Mouse (Mus musculus): ENCODE measurements around the gene Ankmy2. TPM values are rescaled to one million over a fixed set of nuclear protein-coding genes. Genes with fewer than 3 reads are reported as not detected.

The Ankmy2 gene
- polyA plus RNA-seq (2016; fragmentation: Nextera tagmentation; extraction: Ambion mirVana), result 32.7 and 34.9 TPM in 2 replicates

DNA sequence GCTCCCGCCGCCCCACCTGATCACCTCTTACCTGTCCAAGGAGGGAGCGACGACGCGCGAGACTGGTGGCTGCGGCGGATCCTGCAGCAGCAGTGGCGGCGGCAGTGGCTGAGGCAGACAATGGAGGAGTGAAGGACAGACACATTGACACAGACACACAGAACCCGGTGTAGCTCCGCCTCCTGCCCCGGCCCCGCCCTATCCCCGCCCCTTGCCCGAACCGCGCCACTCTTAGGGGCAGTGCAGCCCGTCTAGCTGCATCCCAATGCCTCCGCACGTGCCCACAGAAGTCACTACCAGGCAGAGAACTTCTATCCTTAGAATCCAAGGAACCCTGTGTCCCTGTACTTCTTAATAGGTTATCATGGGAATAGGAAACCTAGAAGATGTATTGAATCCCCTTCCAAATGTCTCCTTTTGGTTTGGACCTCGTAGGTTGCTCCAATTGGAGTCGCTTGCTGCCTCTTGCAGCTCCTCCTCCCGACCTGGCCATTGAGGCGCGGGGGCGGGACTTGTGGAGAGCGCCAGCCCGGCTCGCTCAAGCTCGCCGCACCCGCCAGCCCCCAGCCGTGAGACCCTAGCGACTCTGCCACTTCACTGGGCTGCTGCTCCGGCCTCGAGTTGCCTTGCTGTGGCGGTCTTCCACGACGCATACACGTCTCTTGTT lies at the start of gene Ankmy2:
Gene Ankmy2 (plus strand): TSS at position 478 of the 667 bp plus-strand sequence.
- ATAC-seq (ENCODE audit: insufficient number of reproducible peaks, insufficient read depth, low FRiP score, low TSS enrichment), result peak; percentile 98
- H3K9ac ChIP-seq, result peak within 1 kb of the TSS; percentile 84
- H3K4me3 ChIP-seq, result peak within 1 kb of the TSS; percentile 93
- H3K27ac ChIP-seq, result peak within 1 kb of the TSS; percentile 90
- no peaks in the 10 kb centered on the region for H3K9me3 ChIP-seq
- peaks cover 19% of the 10 kb centered on the region; the same call in 1 of the 2 replicates for H3K4me1 ChIP-seq
- no peaks in the 10 kb centered on the region for H3K27me3 ChIP-seq
- peak within 1 kb of the TSS; percentile 77 for H3K4me2 ChIP-seq (replicated peaks)
- WGBS, result under 1% methylated on average over 40 of the region's 42 CpGs
- no peaks in the 10 kb centered on the region for H3K36me3 ChIP-seq

DNA sequence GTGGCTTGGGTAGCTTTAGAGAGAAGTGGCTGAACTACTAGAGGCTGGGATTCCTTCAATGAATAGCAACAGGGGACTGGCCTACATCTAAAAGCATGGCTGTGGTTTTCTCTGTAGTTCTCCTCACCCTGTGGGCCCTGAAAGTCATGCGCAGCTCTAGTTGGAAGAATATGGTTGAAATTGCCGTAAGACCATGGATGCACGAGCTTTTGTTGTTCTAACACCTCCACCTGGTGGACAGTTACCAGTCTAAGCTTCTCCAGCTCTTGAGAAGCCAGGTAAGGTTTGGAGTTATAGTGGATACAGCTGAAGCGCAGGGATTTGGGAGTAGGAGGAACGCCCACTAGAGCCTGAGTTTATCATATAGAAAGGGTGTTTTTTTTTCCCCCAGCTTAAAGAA lies 48.5 kb upstream of the Ankmy2 start:
- Histone ChIP-seq H3K4me3 (no peak overlapping the region), H3K9ac (no peak overlapping the region), H3K9me3 (no peaks in the 10 kb centered on the region), H3K27ac (no peak overlapping the region), H3K4me1 (no peaks in the 10 kb centered on the region), H3K27me3 (no peaks in the 10 kb centered on the region), H3K4me2 (replicated peaks) (no peak overlapping the region), H3K36me3 (peaks cover 71% of the 10 kb centered on the region)
- WGBS, result 96% methylated on average over 5 of the region's 5 CpGs
- no peak for ATAC-seq (ENCODE audit: insufficient number of reproducible peaks, insufficient read depth, low FRiP score, low TSS enrichment)

DNA sequence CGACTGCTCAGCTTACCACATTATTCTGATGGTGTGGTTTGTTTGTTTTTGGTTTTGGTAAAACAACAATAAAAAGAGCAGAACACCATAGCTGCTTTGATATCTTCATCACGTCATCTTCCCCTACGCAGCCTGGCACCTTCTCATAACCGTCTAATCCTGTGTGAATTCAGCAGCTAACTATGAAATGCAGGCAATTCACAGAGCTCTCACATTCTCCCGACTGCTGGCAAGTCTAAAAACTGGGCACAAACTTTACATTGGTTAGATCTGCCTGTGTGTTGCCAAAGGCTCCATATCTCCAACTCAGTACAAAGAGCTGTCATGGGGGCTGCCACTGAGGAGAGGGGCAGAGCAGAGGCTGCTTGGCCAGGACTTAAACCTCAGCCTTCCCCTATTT lies 46.5 kb upstream of the Ankmy2 start:
- peaks cover 78% of the 10 kb centered on the region for H3K36me3 ChIP-seq
- H3K4me3 ChIP-seq, result no peak overlapping the region
- no peaks in the 10 kb centered on the region for H3K4me1 ChIP-seq
- H3K27me3 ChIP-seq, result no peaks in the 10 kb centered on the region
- no peak for ATAC-seq (ENCODE audit: insufficient number of reproducible peaks, insufficient read depth, low FRiP score, low TSS enrichment)
- no peaks in the 10 kb centered on the region for H3K9me3 ChIP-seq
- H3K4me2 ChIP-seq (replicated peaks), result no peak overlapping the region
- H3K9ac ChIP-seq, result no peak overlapping the region
- H3K27ac ChIP-seq, result no peak overlapping the region
- WGBS, result 91% methylated on average over 5 of the region's 5 CpGs

GRCm38 (mm10) chr12:36111110-36111509 lies 45.8 kb upstream of the Ankmy2 start:
- Histone ChIP-seq H3K4me2 (replicated peaks) (no peak overlapping the region), H3K9ac (no peak overlapping the region), H3K27me3 (no peaks in the 10 kb centered on the region), H3K9me3 (no peaks in the 10 kb centered on the region), H3K36me3 (peaks cover 80% of the 10 kb centered on the region), H3K27ac (no peak overlapping the region), H3K4me1 (no peaks in the 10 kb centered on the region), H3K4me3 (no peak overlapping the region)
- ATAC-seq (ENCODE audit: insufficient number of reproducible peaks, insufficient read depth, low FRiP score, low TSS enrichment), result no peak
- WGBS, result 93% methylated on average over 5 of the region's 5 CpGs

DNA sequence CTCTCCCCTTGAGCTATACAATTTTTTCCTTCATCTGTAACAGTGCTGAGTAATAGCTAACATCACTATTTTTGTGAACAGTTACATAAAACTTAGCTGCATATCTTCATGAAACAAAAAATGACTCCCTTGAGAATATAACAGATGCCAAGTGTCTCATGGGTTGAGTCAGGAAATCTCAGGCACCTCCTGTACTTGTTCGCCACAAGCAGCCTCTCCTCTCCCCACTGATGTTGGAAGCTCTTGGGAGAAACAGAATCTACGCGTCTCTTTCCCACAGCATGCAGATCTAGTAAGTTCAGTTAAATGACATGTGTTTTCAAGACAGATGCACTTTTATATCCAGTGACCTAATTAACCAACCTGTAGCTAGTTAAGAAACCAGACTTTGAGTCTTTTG lies 44.8 kb upstream of the Ankmy2 start:
- Histone ChIP-seq H3K27me3 (no peaks in the 10 kb centered on the region), H3K4me3 (no peak overlapping the region), H3K9me3 (no peaks in the 10 kb centered on the region), H3K4me2 (replicated peaks) (no peak overlapping the region), H3K36me3 (peaks cover 86% of the 10 kb centered on the region), H3K27ac (no peak overlapping the region), H3K4me1 (no peaks in the 10 kb centered on the region), H3K9ac (no peak overlapping the region)
- WGBS, result 88% methylated on average over 3 of the region's 3 CpGs
- ATAC-seq (ENCODE audit: insufficient number of reproducible peaks, insufficient read depth, low FRiP score, low TSS enrichment), result no peak

DNA sequence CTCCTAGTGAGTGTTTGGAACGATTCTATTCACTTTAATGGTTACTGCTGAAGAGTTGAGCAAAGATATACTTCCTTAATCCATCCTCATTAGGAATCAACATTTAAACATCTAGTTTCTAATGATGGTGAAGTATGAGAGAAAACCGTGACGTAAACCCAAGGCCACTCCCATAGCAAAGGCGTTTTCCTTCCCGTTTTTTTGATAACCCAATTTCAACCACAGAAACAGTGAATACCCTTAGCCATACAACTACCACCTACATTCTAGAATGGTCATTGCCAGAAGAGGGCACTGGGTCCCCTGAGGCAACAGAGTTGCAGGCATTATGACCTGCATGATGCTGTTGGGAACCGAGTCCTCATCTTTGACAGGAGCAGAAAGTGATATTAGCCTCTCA lies 39.8 kb upstream of the Ankmy2 start:
- Histone ChIP-seq H3K4me1 (no peaks in the 10 kb centered on the region), H3K27me3 (no peaks in the 10 kb centered on the region), H3K36me3 (peaks cover 64% of the 10 kb centered on the region), H3K27ac (no peak overlapping the region), H3K9me3 (no peaks in the 10 kb centered on the region), H3K4me3 (no peak overlapping the region), H3K4me2 (replicated peaks) (no peak overlapping the region), H3K9ac (no peak overlapping the region)
- 94% methylated on average over 6 of the region's 6 CpGs for WGBS
- no peak for ATAC-seq (ENCODE audit: insufficient number of reproducible peaks, insufficient read depth, low FRiP score, low TSS enrichment)

DNA sequence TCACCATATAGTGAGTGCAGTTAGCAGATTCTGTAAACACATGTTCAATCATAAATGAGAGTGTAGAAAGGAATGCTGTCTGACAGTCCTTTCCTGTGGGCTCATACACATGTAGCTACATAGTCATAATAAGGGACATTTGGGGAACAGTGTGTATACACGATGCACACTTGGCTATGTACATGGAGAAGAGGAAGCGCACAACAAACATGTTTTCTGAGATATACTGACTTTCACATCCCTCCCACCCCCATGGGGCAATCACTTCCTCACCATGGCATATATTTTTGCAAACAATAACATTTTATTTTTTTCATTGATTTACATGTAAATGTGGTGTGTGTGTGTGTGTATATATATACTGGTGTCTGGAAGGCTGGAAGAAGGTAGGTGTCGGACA lies 37.7 kb upstream of the Ankmy2 start:
- WGBS, result 96% methylated on average over 3 of the region's 3 CpGs
- Histone ChIP-seq H3K27me3 (no peaks in the 10 kb centered on the region), H3K27ac (no peak overlapping the region), H3K4me3 (no peak overlapping the region), H3K9ac (no peak overlapping the region), H3K4me1 (no peaks in the 10 kb centered on the region), H3K4me2 (replicated peaks) (no peak overlapping the region), H3K9me3 (no peaks in the 10 kb centered on the region), H3K36me3 (peaks cover 67% of the 10 kb centered on the region)
- ATAC-seq (ENCODE audit: insufficient number of reproducible peaks, insufficient read depth, low FRiP score, low TSS enrichment), result no peak

GRCm38 (mm10) chr12:36126049-36126448 lies 30.9 kb upstream of the Ankmy2 start:
- Histone ChIP-seq H3K9me3 (no peaks in the 10 kb centered on the region), H3K4me3 (no peak overlapping the region), H3K4me2 (replicated peaks) (no peak overlapping the region), H3K27me3 (no peaks in the 10 kb centered on the region), H3K36me3 (peaks cover 41% of the 10 kb centered on the region), H3K4me1 (no peaks in the 10 kb centered on the region), H3K9ac (no peak overlapping the region), H3K27ac (no peak overlapping the region)
- no peak for ATAC-seq (ENCODE audit: insufficient number of reproducible peaks, insufficient read depth, low FRiP score, low TSS enrichment)
- 93% methylated on average over 5 of the region's 5 CpGs for WGBS

DNA sequence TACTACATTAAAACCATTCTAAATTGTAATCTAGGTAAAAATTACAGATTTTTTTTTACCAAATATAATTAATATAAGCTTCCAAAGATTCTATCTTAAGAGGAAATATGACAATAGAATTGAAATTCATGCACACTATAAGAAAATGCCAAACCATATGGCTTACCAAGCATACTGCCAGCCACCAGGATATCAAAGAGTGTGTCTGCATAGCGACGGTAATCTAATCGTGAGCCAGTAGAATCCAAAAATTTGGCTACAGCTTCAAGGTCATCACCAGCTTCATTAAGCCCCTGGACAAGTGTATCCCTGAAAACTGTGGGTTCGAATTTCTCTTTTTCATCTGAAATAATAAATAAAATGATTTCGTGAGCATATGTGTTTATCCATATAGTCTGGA lies 27.1 kb upstream of the Ankmy2 start:
- Histone ChIP-seq H3K36me3 (peaks cover 34% of the 10 kb centered on the region), H3K27me3 (no peaks in the 10 kb centered on the region), H3K4me2 (replicated peaks) (no peak overlapping the region), H3K27ac (no peak overlapping the region), H3K4me1 (no peaks in the 10 kb centered on the region), H3K9ac (no peak overlapping the region), H3K4me3 (no peak overlapping the region), H3K9me3 (no peaks in the 10 kb centered on the region)
- WGBS, result 94% methylated on average over 5 of the region's 5 CpGs
- no peak for ATAC-seq (ENCODE audit: insufficient number of reproducible peaks, insufficient read depth, low FRiP score, low TSS enrichment)

- WGBS, result 97% methylated on average over 2 of the region's 2 CpGs
These were observed 24.7 kb upstream of the Ankmy2 start for GRCm38 (mm10) chr12:36132254-36132653.

GRCm38 (mm10) chr12:36132668-36133067 lies 24.2 kb upstream of the Ankmy2 start:
- H3K36me3 ChIP-seq, result peaks cover 29% of the 10 kb centered on the region
- no peaks in the 10 kb centered on the region for H3K27me3 ChIP-seq
- no peak for ATAC-seq (ENCODE audit: insufficient number of reproducible peaks, insufficient read depth, low FRiP score, low TSS enrichment)
- no peak overlapping the region for H3K27ac ChIP-seq
- H3K4me1 ChIP-seq, result no peaks in the 10 kb centered on the region
- no peaks in the 10 kb centered on the region for H3K9me3 ChIP-seq
- H3K4me2 ChIP-seq (replicated peaks), result no peak overlapping the region
- 90% methylated on average over 3 of the region's 3 CpGs for WGBS
- H3K4me3 ChIP-seq, result no peak overlapping the region
- H3K9ac ChIP-seq, result no peak overlapping the region

More at GRCm38 (mm10) chr12:36132254-36132653, 24.7 kb upstream of the Ankmy2 start:
- Histone ChIP-seq H3K27ac (no peak overlapping the region), H3K4me1 (no peaks in the 10 kb centered on the region), H3K4me2 (replicated peaks) (no peak overlapping the region), H3K4me3 (no peak overlapping the region), H3K27me3 (no peaks in the 10 kb centered on the region), H3K36me3 (peaks cover 29% of the 10 kb centered on the region), H3K9me3 (no peaks in the 10 kb centered on the region), H3K9ac (no peak overlapping the region)
- ATAC-seq (ENCODE audit: insufficient number of reproducible peaks, insufficient read depth, low FRiP score, low TSS enrichment), result no peak

GRCm38 (mm10) chr12:36133547-36133946 lies 23.4 kb upstream of the Ankmy2 start:
- H3K4me3 ChIP-seq, result no peak overlapping the region
- H3K36me3 ChIP-seq, result peaks cover 27% of the 10 kb centered on the region
- H3K4me2 ChIP-seq (replicated peaks), result no peak overlapping the region
- H3K27me3 ChIP-seq, result no peaks in the 10 kb centered on the region
- WGBS, result 92% methylated on average over 5 of the region's 5 CpGs
- no peak overlapping the region for H3K9ac ChIP-seq
- no peaks in the 10 kb centered on the region for H3K4me1 ChIP-seq
- no peak overlapping the region for H3K27ac ChIP-seq
- ATAC-seq (ENCODE audit: insufficient number of reproducible peaks, insufficient read depth, low FRiP score, low TSS enrichment), result no peak
- H3K9me3 ChIP-seq, result no peaks in the 10 kb centered on the region
